8 mouse cellular contexts compared by ENCODE assay signal in genomic region chr8:124898251-124898905, GRCm38 (mm10). TPM values are rescaled to one million over a fixed set of nuclear protein-coding genes. Genes with fewer than 3 reads are reported as not detected.
DNase-seq lines count a peak whose midpoint lies in the region; TF ChIP-seq lines count a peak whose summit lies in the region.

No protein-coding gene starts in this region.

- no peaks in the 10 kb centered on the region for H3K27me3 ChIP-seq in testis, adult 2 months (ENCODE audit: control insufficient read depth, insufficient read depth, low read length)
- no peaks in the 10 kb centered on the region for H3K27me3 ChIP-seq in limb, embryonic 10.5 days (ENCODE audit: low read depth, poor library complexity, severe bottlenecking)

- no peak for TF ChIP-seq CTCF in testis, adult 2 months (IDR thresholded peaks at IDR 0.05; ENCODE audit: control insufficient read depth, insufficient read depth, insufficient replicate concordance, low read depth, low read length)
- TF ChIP-seq CTCF in olfactory bulb, adult 2 months (IDR thresholded peaks at IDR 0.05; ENCODE audit: insufficient read depth, low read depth, low read length) = no peak

- WGBS in limb, embryonic 10.5 days = 7% methylated on average over 31 of the region's 31 CpGs
- WGBS in olfactory bulb, adult 2 months = 5% methylated on average over 31 of the region's 31 CpGs

- peak overlapping the region; percentile 91 for H3K27ac ChIP-seq in testis, adult 2 months (ENCODE audit: control insufficient read depth, insufficient read depth, low read depth, low read length)
- peak overlapping the region; percentile 85 for H3K27ac ChIP-seq in limb, embryonic 10.5 days
- H3K27ac ChIP-seq in olfactory bulb, adult 2 months (ENCODE audit: insufficient read depth, low read depth, low read length) = no peak overlapping the region

- peaks cover 20% of the 10 kb centered on the region for H3K4me1 ChIP-seq in testis, adult 2 months (ENCODE audit: control insufficient read depth, insufficient read depth, low read length)
- peaks cover 26% of the 10 kb centered on the region for H3K4me1 ChIP-seq in limb, embryonic 10.5 days
- peaks cover 29% of the 10 kb centered on the region for H3K4me1 ChIP-seq in olfactory bulb, adult 2 months (ENCODE audit: control insufficient read depth, insufficient read depth, low read length)

- peak overlapping the region; percentile 85 for H3K4me3 ChIP-seq in testis, adult 2 months (ENCODE audit: control insufficient read depth, low read depth, low read length)
- H3K4me3 ChIP-seq in limb, embryonic 10.5 days = peak overlapping the region; percentile 97
- H3K4me3 ChIP-seq in olfactory bulb, adult 2 months (ENCODE audit: insufficient read depth, low read depth, low read length) = peak overlapping the region; percentile 80

- peaks cover 6% of the 10 kb centered on the region; the same call in 1 of the 2 replicates for H3K36me3 ChIP-seq in testis, adult 2 months (ENCODE audit: control insufficient read depth, insufficient read depth, low read length)
- H3K36me3 ChIP-seq in limb, embryonic 10.5 days = peaks cover 68% of the 10 kb centered on the region

- DNase-seq in cerebellum, postnatal 10 days = peak; percentile 41 to 57
- no peak for DNase-seq in cerebellum, adult 9-10 months
- no peak for DNase-seq in testis, postnatal 14 days (ENCODE audit: low spot score)
- DNase-seq in limb, embryonic 10.5 days (ENCODE audit: low spot score) = no peak
- DNase-seq in layer of hippocampus, postnatal 10 days (ENCODE audit: low spot score in 2 of 2) = no peak
- DNase-seq in layer of hippocampus, postnatal 14 days (ENCODE audit: low spot score in 2 of 2) = no peak

- TF ChIP-seq POLR2A in testis, adult 2 months (IDR thresholded peaks at IDR 0.05; ENCODE audit: control insufficient read depth, low read depth, low read length) = peak; percentile 60; the same call in 1 of the 2 replicates
- TF ChIP-seq POLR2A in olfactory bulb, adult 2 months (IDR thresholded peaks at IDR 0.05; ENCODE audit: insufficient read depth, low read depth, low read length) = no peak

- H3K9me3 ChIP-seq in limb, embryonic 10.5 days (replicated peaks) = no peaks in the 10 kb centered on the region

RNA-seq across cellular contexts. Expression of gene Sprtn, which starts 0.7 kb away (rescaled TPM):
- polyA plus RNA-seq in testis, adult 2 months (2012; rRNA removed) = 119 and 129 TPM in 2 replicates
- 9.3 and 10.4 TPM in 2 replicates for polyA plus RNA-seq in limb, embryonic 10.5 days (2016; fragmentation: Nextera tagmentation; extraction: Ambion mirVana)
- polyA plus RNA-seq in olfactory bulb, adult 2 months (2012; ENCODE audit: insufficient read depth, insufficient read length, low replicate concordance, missing spikeins) = not detected in 2 replicates
- total RNA-seq in layer of hippocampus, postnatal 10 days (2021) = 10 to 100 TPM; 13.6 to 16.6 TPM
- total RNA-seq in layer of hippocampus, postnatal 14 days (2021) = 10 to 100 TPM; 12.8 to 14.3 TPM

RNA-seq across cellular contexts. Expression of gene Exoc8, which starts 0.9 kb away (rescaled TPM):
- 13.1 and 13.8 TPM in 2 replicates for polyA plus RNA-seq in testis, adult 2 months (2012; rRNA removed)
- 8.7 and 9.2 TPM in 2 replicates for polyA plus RNA-seq in limb, embryonic 10.5 days (2016; fragmentation: Nextera tagmentation; extraction: Ambion mirVana)
- polyA plus RNA-seq in olfactory bulb, adult 2 months (2012; ENCODE audit: insufficient read depth, insufficient read length, low replicate concordance, missing spikeins) = not detected in 2 replicates
- 10 to 100 TPM; 37.5 to 37.9 TPM for total RNA-seq in layer of hippocampus, postnatal 10 days (2021)
- 10 to 100 TPM; 35.3 to 37.0 TPM for total RNA-seq in layer of hippocampus, postnatal 14 days (2021)

RNA-seq across cellular contexts. Expression of gene 2810004N23Rik, which starts 35.5 kb away (rescaled TPM):
- 7.6 and 9.5 TPM in 2 replicates for polyA plus RNA-seq in testis, adult 2 months (2012; rRNA removed)
- 71.0 and 82.9 TPM in 2 replicates for polyA plus RNA-seq in limb, embryonic 10.5 days (2016; fragmentation: Nextera tagmentation; extraction: Ambion mirVana)
- not detected in 2 replicates for polyA plus RNA-seq in olfactory bulb, adult 2 months (2012; ENCODE audit: insufficient read depth, insufficient read length, low replicate concordance, missing spikeins)
- total RNA-seq in layer of hippocampus, postnatal 10 days (2021) = 10 to 100 TPM; 21.5 to 22.0 TPM
- total RNA-seq in layer of hippocampus, postnatal 14 days (2021) = 10 to 100 TPM; 23.5 to 24.0 TPM

RNA-seq across cellular contexts. Expression of gene Gnpat, which starts 35.5 kb away (rescaled TPM):
- 256 and 262 TPM in 2 replicates for polyA plus RNA-seq in testis, adult 2 months (2012; rRNA removed)
- 133 and 142 TPM in 2 replicates for polyA plus RNA-seq in limb, embryonic 10.5 days (2016; fragmentation: Nextera tagmentation; extraction: Ambion mirVana)
- 306 TPM in 1 of 2 replicates, not detected in the other for polyA plus RNA-seq in olfactory bulb, adult 2 months (2012; ENCODE audit: insufficient read depth, insufficient read length, low replicate concordance, missing spikeins)
- total RNA-seq in layer of hippocampus, postnatal 10 days (2021) = 10 to 100 TPM; 57.8 to 62.8 TPM
- total RNA-seq in layer of hippocampus, postnatal 14 days (2021) = 10 to 100 TPM; 66.3 to 69.6 TPM

RNA-seq across cellular contexts. Expression of gene Egln1, which starts 50.7 kb away (rescaled TPM):
- polyA plus RNA-seq in testis, adult 2 months (2012; rRNA removed) = 3.8 and 4.2 TPM in 2 replicates
- polyA plus RNA-seq in limb, embryonic 10.5 days (2016; fragmentation: Nextera tagmentation; extraction: Ambion mirVana) = 9.9 and 10.1 TPM in 2 replicates
- 113 TPM in 1 of 2 replicates, not detected in the other for polyA plus RNA-seq in olfactory bulb, adult 2 months (2012; ENCODE audit: insufficient read depth, insufficient read length, low replicate concordance, missing spikeins)
- total RNA-seq in layer of hippocampus, postnatal 10 days (2021) = 10 to 100 TPM; 59.7 to 63.2 TPM
- 10 to 100 TPM; 59.9 to 63.3 TPM for total RNA-seq in layer of hippocampus, postnatal 14 days (2021)

Comparison
In these comparisons a context has a peak if more than half of its experiments do, and no peak if none do; other contexts are left out.
1. DNase-seq: peak in cerebellum, postnatal 10 days (2 of 2); none in cerebellum, adult 9-10 months (single experiment), testis, postnatal 14 days (single experiment), limb, embryonic 10.5 days (single experiment), layer of hippocampus, postnatal 10 days (0 of 2) and layer of hippocampus, postnatal 14 days (0 of 2).
2. RNA of gene Sprtn, which starts 0.7 kb away (polyA plus RNA-seq): 119 to 129 TPM in testis, adult 2 months; 9.3 to 10.4 TPM in limb, embryonic 10.5 days and not detected in olfactory bulb, adult 2 months; every median in the first group is over 10 times any median in the second.
3. Peak in every context shown above with its lines, with median percentiles within 50 percentile points of each other: H3K4me3 ChIP-seq.